Mouse (Mus musculus): ENCODE data around the gene Fkbp7. TPM values are rescaled to one million over a fixed set of nuclear protein-coding genes. Genes with fewer than 3 reads are reported as not detected.

Fkbp7 gene
- polyA plus RNA-seq, 1 experiment from 2014 or later, result 57.9 TPM

- H3K9me3 ChIP-seq (ENCODE audit: control insufficient read depth, low read length), result no peaks in the 10 kb centered on the region
- ATAC-seq (replicated peaks; ENCODE audit: low FRiP score, low TSS enrichment, low read depth) (no peak), DNase-seq (ENCODE audit: low spot score) (no peak)
- no peak overlapping the region for H3K27ac ChIP-seq (ENCODE audit: low read depth)
- no peaks in the 10 kb centered on the region for H3K36me3 ChIP-seq (ENCODE audit: control insufficient read depth, insufficient read depth, low read length)
- H3K27me3 ChIP-seq (replicated peaks; ENCODE audit: control insufficient read depth, insufficient read depth, low read length), result no peaks in the 10 kb centered on the region
- 13% methylated on average over 1 of the region's 1 CpGs for WGBS
- H3K4me2 ChIP-seq (ENCODE audit: low read length), result no peak overlapping the region
- H3K4me1 ChIP-seq (replicated peaks; ENCODE audit: control insufficient read depth, insufficient read depth, low read length), result no peaks in the 10 kb centered on the region
- no peak overlapping the region for H3K9ac ChIP-seq (ENCODE audit: low read length)
- no peak overlapping the region for H3K4me3 ChIP-seq (ENCODE audit: low read depth, low read length)
These were observed 16.9 kb downstream of the Fkbp7 start for GRCm38 (mm10) chr2:76655982-76656381.

- H3K4me3 ChIP-seq (ENCODE audit: low read depth, low read length), result no peak overlapping the region
- ATAC-seq (replicated peaks; ENCODE audit: low FRiP score, low TSS enrichment, low read depth), result no peak
- H3K27ac ChIP-seq (ENCODE audit: low read depth), result no peak overlapping the region
- H3K9me3 ChIP-seq (ENCODE audit: control insufficient read depth, low read length), result no peaks in the 10 kb centered on the region
- no peaks in the 10 kb centered on the region for H3K36me3 ChIP-seq (ENCODE audit: control insufficient read depth, insufficient read depth, low read length)
- no peaks in the 10 kb centered on the region for H3K4me1 ChIP-seq (replicated peaks; ENCODE audit: control insufficient read depth, insufficient read depth, low read length)
- 74% methylated on average over 3 of the region's 3 CpGs for WGBS
- H3K27me3 ChIP-seq (replicated peaks; ENCODE audit: control insufficient read depth, insufficient read depth, low read length), result no peaks in the 10 kb centered on the region
- no peak overlapping the region for H3K4me2 ChIP-seq (ENCODE audit: low read length)
- no peak for DNase-seq (ENCODE audit: low spot score)
- H3K9ac ChIP-seq (ENCODE audit: low read length), result no peak overlapping the region
These were observed 17.5 kb downstream of the Fkbp7 start for GRCm38 (mm10) chr2:76655444-76655843.

- Histone ChIP-seq H3K4me3 (ENCODE audit: low read depth, low read length) (no peak overlapping the region), H3K4me2 (ENCODE audit: low read length) (no peak overlapping the region), H3K4me1 (replicated peaks; ENCODE audit: control insufficient read depth, insufficient read depth, low read length) (no peaks in the 10 kb centered on the region), H3K27ac (ENCODE audit: low read depth) (no peak overlapping the region), H3K9ac (ENCODE audit: low read length) (no peak overlapping the region), H3K27me3 (replicated peaks; ENCODE audit: control insufficient read depth, insufficient read depth, low read length) (no peaks in the 10 kb centered on the region), H3K36me3 (ENCODE audit: control insufficient read depth, insufficient read depth, low read length) (no peaks in the 10 kb centered on the region), H3K9me3 (ENCODE audit: control insufficient read depth, low read length) (no peaks in the 10 kb centered on the region)
- ATAC-seq (replicated peaks; ENCODE audit: low FRiP score, low TSS enrichment, low read depth) (0 out of 2 replicates have a peak, but pooled peaks have one; percentile 40), DNase-seq (ENCODE audit: low spot score) (no peak)
- WGBS, result 74% methylated on average over 5 of the region's 5 CpGs
These were observed 18.3 kb downstream of the Fkbp7 start for GRCm38 (mm10) chr2:76654646-76655045.

GRCm38 (mm10) chr2:76653070-76653469, 19.8 kb downstream of the Fkbp7 start:
- Histone ChIP-seq H3K9me3 (ENCODE audit: control insufficient read depth, low read length) (no peaks in the 10 kb centered on the region), H3K27me3 (replicated peaks; ENCODE audit: control insufficient read depth, insufficient read depth, low read length) (no peaks in the 10 kb centered on the region), H3K4me1 (replicated peaks; ENCODE audit: control insufficient read depth, insufficient read depth, low read length) (no peaks in the 10 kb centered on the region), H3K27ac (ENCODE audit: low read depth) (no peak overlapping the region), H3K36me3 (ENCODE audit: control insufficient read depth, insufficient read depth, low read length) (no peaks in the 10 kb centered on the region), H3K4me3 (ENCODE audit: low read depth, low read length) (no peak overlapping the region), H3K4me2 (ENCODE audit: low read length) (no peak overlapping the region), H3K9ac (ENCODE audit: low read length) (no peak overlapping the region)
- 91% methylated on average over 4 of the region's 4 CpGs for WGBS
- ATAC-seq (replicated peaks; ENCODE audit: low FRiP score, low TSS enrichment, low read depth) (no peak), DNase-seq (ENCODE audit: low spot score) (no peak)

- peaks cover 10% of the 10 kb centered on the region for H3K4me1 ChIP-seq (replicated peaks; ENCODE audit: control insufficient read depth, insufficient read depth, low read length)
- ATAC-seq (replicated peaks; ENCODE audit: low FRiP score, low TSS enrichment, low read depth), result peak; percentile 42
- H3K9me3 ChIP-seq (ENCODE audit: control insufficient read depth, low read length), result no peaks in the 10 kb centered on the region
- DNase-seq (ENCODE audit: low spot score), result peak; percentile 78
- H3K27ac ChIP-seq (ENCODE audit: low read depth), result peak overlapping the region; percentile 74; the same call in 1 of the 2 replicates
- peak overlapping the region; percentile 80 for H3K4me2 ChIP-seq (ENCODE audit: low read length)
- H3K4me3 ChIP-seq (ENCODE audit: low read depth, low read length), result peak overlapping the region; percentile 53
- no peaks in the 10 kb centered on the region for H3K27me3 ChIP-seq (replicated peaks; ENCODE audit: control insufficient read depth, insufficient read depth, low read length)
- peak overlapping the region; percentile 52 for H3K9ac ChIP-seq (ENCODE audit: low read length)
- 28% methylated on average over 13 of the region's 13 CpGs for WGBS
- H3K36me3 ChIP-seq (ENCODE audit: control insufficient read depth, insufficient read depth, low read length), result no peaks in the 10 kb centered on the region
These were observed 24.2 kb downstream of the Fkbp7 start for GRCm38 (mm10) chr2:76648666-76649141.

GRCm38 (mm10) chr2:76647883-76648570, 24.9 kb downstream of the Fkbp7 start, which contains the start of the genes Prkra and Pjvk:
Prkra (minus strand) TSS chr2:76648015.
Pjvk (plus strand) TSS chr2:76648476.
- H3K4me1 ChIP-seq (replicated peaks; ENCODE audit: control insufficient read depth, insufficient read depth, low read length), result peaks cover 10% of the 10 kb centered on the region
- no peaks in the 10 kb centered on the region for H3K9me3 ChIP-seq (ENCODE audit: control insufficient read depth, low read length)
- H3K36me3 ChIP-seq (ENCODE audit: control insufficient read depth, insufficient read depth, low read length), result 0 out of 2 replicates have a peak, but pooled peaks cover under 1% of the 10 kb centered on the region
- peak within 1 kb of the TSS; percentile 53 for H3K4me3 ChIP-seq (ENCODE audit: low read depth, low read length)
- H3K9ac ChIP-seq (ENCODE audit: low read length), result peak within 1 kb of the TSS; percentile 52
- ATAC-seq (replicated peaks; ENCODE audit: low FRiP score, low TSS enrichment, low read depth), result peak; percentile 99
- no peaks in the 10 kb centered on the region for H3K27me3 ChIP-seq (replicated peaks; ENCODE audit: control insufficient read depth, insufficient read depth, low read length)
- peak within 1 kb of the TSS; percentile 74 for H3K27ac ChIP-seq (ENCODE audit: low read depth)
- 0% methylated on average over 28 of the region's 42 CpGs for WGBS
- peak; percentile 100 for DNase-seq (ENCODE audit: low spot score)
- H3K4me2 ChIP-seq (ENCODE audit: low read length), result peak within 1 kb of the TSS; percentile 80

GRCm38 (mm10) chr2:76647441-76647869, 25.5 kb downstream of the Fkbp7 start:
- Histone ChIP-seq H3K4me3 (ENCODE audit: low read depth, low read length) (peak overlapping the region; percentile 53), H3K27ac (ENCODE audit: low read depth) (peak overlapping the region; percentile 74; the same call in 1 of the 2 replicates), H3K4me1 (replicated peaks; ENCODE audit: control insufficient read depth, insufficient read depth, low read length) (peaks cover 10% of the 10 kb centered on the region), H3K27me3 (replicated peaks; ENCODE audit: control insufficient read depth, insufficient read depth, low read length) (no peaks in the 10 kb centered on the region), H3K4me2 (ENCODE audit: low read length) (peak overlapping the region; percentile 80), H3K9me3 (ENCODE audit: control insufficient read depth, low read length) (no peaks in the 10 kb centered on the region), H3K36me3 (ENCODE audit: control insufficient read depth, insufficient read depth, low read length) (peaks cover 4% of the 10 kb centered on the region; the same call in 1 of the 2 replicates), H3K9ac (ENCODE audit: low read length) (peak overlapping the region; percentile 48)
- ATAC-seq (replicated peaks; ENCODE audit: low FRiP score, low TSS enrichment, low read depth) (peak; percentile 32), DNase-seq (ENCODE audit: low spot score) (peak; percentile 76)
- 1% methylated on average over 27 of the region's 32 CpGs for WGBS

- H3K27me3 ChIP-seq (replicated peaks; ENCODE audit: control insufficient read depth, insufficient read depth, low read length), result no peaks in the 10 kb centered on the region
- no peak for ATAC-seq (replicated peaks; ENCODE audit: low FRiP score, low TSS enrichment, low read depth)
- no peak for DNase-seq (ENCODE audit: low spot score)
- H3K4me1 ChIP-seq (replicated peaks; ENCODE audit: control insufficient read depth, insufficient read depth, low read length), result peaks cover 10% of the 10 kb centered on the region
- no peak overlapping the region for H3K27ac ChIP-seq (ENCODE audit: low read depth)
- no peaks in the 10 kb centered on the region for H3K9me3 ChIP-seq (ENCODE audit: control insufficient read depth, low read length)
- H3K36me3 ChIP-seq (ENCODE audit: control insufficient read depth, insufficient read depth, low read length), result peaks cover 38% of the 10 kb centered on the region
- H3K4me3 ChIP-seq (ENCODE audit: low read depth, low read length), result no peak overlapping the region
- no peak overlapping the region for H3K4me2 ChIP-seq (ENCODE audit: low read length)
- H3K9ac ChIP-seq (ENCODE audit: low read length), result no peak overlapping the region
These were observed 29.1 kb downstream of the Fkbp7 start for GRCm38 (mm10) chr2:76643801-76644200.

GRCm38 (mm10) chr2:76639637-76640036, 33.3 kb downstream of the Fkbp7 start:
- peaks cover 74% of the 10 kb centered on the region for H3K36me3 ChIP-seq (ENCODE audit: control insufficient read depth, insufficient read depth, low read length)

More at GRCm38 (mm10) chr2:76639637-76640036, 33.3 kb downstream of the Fkbp7 start:
- no peak for DNase-seq (ENCODE audit: low spot score)
- WGBS, result 88% methylated on average over 2 of the region's 2 CpGs
- no peak overlapping the region for H3K4me2 ChIP-seq (ENCODE audit: low read length)
- no peak overlapping the region for H3K9ac ChIP-seq (ENCODE audit: low read length)
- H3K9me3 ChIP-seq (ENCODE audit: control insufficient read depth, low read length), result no peaks in the 10 kb centered on the region
- H3K4me1 ChIP-seq (replicated peaks; ENCODE audit: control insufficient read depth, insufficient read depth, low read length), result no peaks in the 10 kb centered on the region
- ATAC-seq (replicated peaks; ENCODE audit: low FRiP score, low TSS enrichment, low read depth), result no peak
- H3K4me3 ChIP-seq (ENCODE audit: low read depth, low read length), result no peak overlapping the region
- H3K27me3 ChIP-seq (replicated peaks; ENCODE audit: control insufficient read depth, insufficient read depth, low read length), result no peaks in the 10 kb centered on the region
- H3K27ac ChIP-seq (ENCODE audit: low read depth), result no peak overlapping the region

Data from intestine, embryonic 14.5 days (tissue).